Mouse (Mus musculus): ENCODE measurements around the gene Manba. TPM values are rescaled to one million over a fixed set of nuclear protein-coding genes. Genes with fewer than 3 reads are reported as not detected.

The Manba gene
- polyA plus RNA-seq, 1 experiment from 2014 or later, result 3.9 TPM

DNA sequence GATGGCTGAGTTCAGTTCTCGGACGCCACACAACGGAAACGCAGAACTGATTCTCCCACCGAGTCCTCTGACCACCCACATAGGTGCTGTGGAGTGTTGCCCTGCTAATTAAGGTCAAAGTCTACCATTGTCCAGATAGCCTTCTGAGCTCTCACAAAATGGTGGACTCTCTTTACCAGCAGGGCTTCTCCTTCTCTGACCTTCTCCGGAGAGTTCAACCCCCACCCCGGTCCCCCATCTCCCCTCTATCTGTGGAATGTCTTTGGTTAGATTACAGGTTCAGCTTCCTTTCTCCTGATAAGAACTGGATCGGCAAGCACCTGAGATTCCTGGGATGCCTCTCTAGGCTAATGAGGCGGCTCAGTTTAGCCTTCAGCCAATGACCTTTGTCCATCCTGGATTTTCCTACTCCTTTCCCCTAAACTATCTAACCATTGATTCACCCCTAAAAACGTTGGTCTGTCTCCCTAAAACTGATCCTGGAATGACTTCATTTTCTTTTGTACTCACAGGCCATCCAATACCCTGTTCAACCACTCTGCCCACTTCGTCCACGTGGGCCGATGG is 20.6 kb downstream of the Manba start:
- no peak overlapping the region for H3K4me2 ChIP-seq (ENCODE audit: low read depth, low read length)
- H3K36me3 ChIP-seq (replicated peaks; ENCODE audit: control insufficient read depth, insufficient read depth, low read depth, low read length), result no peaks in the 10 kb centered on the region
- ATAC-seq (replicated peaks; ENCODE audit: insufficient number of reproducible peaks, low FRiP score, low TSS enrichment, low read depth), result no peak
- H3K4me3 ChIP-seq (ENCODE audit: low read depth, low read length), result no peak overlapping the region
- H3K27ac ChIP-seq (replicated peaks; ENCODE audit: low read depth, low read length), result no peak overlapping the region
- no peak overlapping the region for H3K9ac ChIP-seq (replicated peaks; ENCODE audit: low read length)
- H3K4me1 ChIP-seq (ENCODE audit: control insufficient read depth, insufficient read depth, low read length), result no peaks in the 10 kb centered on the region
- no peak for DNase-seq (ENCODE audit: low spot score)
- H3K9me3 ChIP-seq (replicated peaks; ENCODE audit: control insufficient read depth, low read length), result no peaks in the 10 kb centered on the region
- no peaks in the 10 kb centered on the region for H3K27me3 ChIP-seq (ENCODE audit: control insufficient read depth, insufficient read depth, low read length)
- WGBS, result 86% methylated on average over 13 of the region's 13 CpGs

DNA sequence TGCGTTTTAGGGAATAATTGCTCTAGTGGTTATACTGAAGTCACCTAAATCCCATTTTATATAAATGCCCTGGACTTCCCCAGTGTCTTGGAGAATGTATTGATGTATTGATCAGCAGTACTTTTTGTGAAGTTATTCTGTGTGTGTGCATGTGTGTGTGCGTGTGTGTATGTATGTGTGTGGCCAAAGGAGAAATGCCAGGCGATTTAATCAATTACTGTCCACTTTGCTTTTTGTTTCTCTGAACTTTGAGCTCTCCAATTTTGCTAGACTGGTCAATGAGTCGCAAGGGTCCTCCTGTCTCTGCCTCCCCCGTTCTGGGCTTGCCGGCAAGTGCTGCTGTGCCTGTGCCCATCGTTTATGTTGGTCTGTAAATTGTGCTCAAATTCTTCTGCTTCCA is 22.1 kb downstream of the Manba start:
- no peaks in the 10 kb centered on the region; the same call in 1 of the 2 replicates for H3K36me3 ChIP-seq (replicated peaks; ENCODE audit: control insufficient read depth, insufficient read depth, low read depth, low read length)
- H3K4me1 ChIP-seq (ENCODE audit: control insufficient read depth, insufficient read depth, low read length), result no peaks in the 10 kb centered on the region
- H3K27me3 ChIP-seq (ENCODE audit: control insufficient read depth, insufficient read depth, low read length), result no peaks in the 10 kb centered on the region
- H3K9ac ChIP-seq (replicated peaks; ENCODE audit: low read length), result no peak overlapping the region
- WGBS, result 85% methylated on average over 7 of the region's 7 CpGs
- no peaks in the 10 kb centered on the region for H3K9me3 ChIP-seq (replicated peaks; ENCODE audit: control insufficient read depth, low read length)
- no peak overlapping the region for H3K4me2 ChIP-seq (ENCODE audit: low read depth, low read length)
- no peak overlapping the region for H3K27ac ChIP-seq (replicated peaks; ENCODE audit: low read depth, low read length)
- ATAC-seq (replicated peaks; ENCODE audit: insufficient number of reproducible peaks, low FRiP score, low TSS enrichment, low read depth), result no peak
- H3K4me3 ChIP-seq (ENCODE audit: low read depth, low read length), result no peak overlapping the region
- DNase-seq (ENCODE audit: low spot score), result no peak

DNA sequence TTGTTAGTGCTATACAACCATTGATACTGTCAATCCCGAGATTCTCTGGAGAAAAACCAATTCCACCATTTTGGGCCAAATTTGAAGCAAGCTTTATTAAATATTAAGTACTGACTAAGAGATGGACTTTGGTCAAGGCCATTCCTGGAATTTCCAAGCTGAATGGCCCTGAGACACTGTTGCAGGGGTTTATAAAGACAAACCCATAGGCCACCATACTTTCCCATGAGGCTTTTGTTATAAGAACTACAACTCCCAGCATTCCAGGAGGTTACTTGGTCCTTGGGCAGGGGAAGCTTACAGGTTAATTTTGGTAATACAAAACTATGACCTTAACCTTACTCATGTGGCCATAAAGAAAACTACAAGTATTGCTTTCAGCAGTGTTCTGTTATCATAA is 22.8 kb downstream of the Manba start:
- no peak overlapping the region for H3K4me2 ChIP-seq (ENCODE audit: low read depth, low read length)
- no peaks in the 10 kb centered on the region; the same call in 1 of the 2 replicates for H3K36me3 ChIP-seq (replicated peaks; ENCODE audit: control insufficient read depth, insufficient read depth, low read depth, low read length)
- H3K4me1 ChIP-seq (ENCODE audit: control insufficient read depth, insufficient read depth, low read length), result no peaks in the 10 kb centered on the region
- no peaks in the 10 kb centered on the region for H3K9me3 ChIP-seq (replicated peaks; ENCODE audit: control insufficient read depth, low read length)
- 82% methylated on average over 1 of the region's 1 CpGs for WGBS
- DNase-seq (ENCODE audit: low spot score) (no peak), ATAC-seq (replicated peaks; ENCODE audit: insufficient number of reproducible peaks, low FRiP score, low TSS enrichment, low read depth) (no peak)
- H3K27me3 ChIP-seq (ENCODE audit: control insufficient read depth, insufficient read depth, low read length), result no peaks in the 10 kb centered on the region
- no peak overlapping the region for H3K4me3 ChIP-seq (ENCODE audit: low read depth, low read length)
- H3K27ac ChIP-seq (replicated peaks; ENCODE audit: low read depth, low read length), result no peak overlapping the region
- H3K9ac ChIP-seq (replicated peaks; ENCODE audit: low read length), result no peak overlapping the region

DNA sequence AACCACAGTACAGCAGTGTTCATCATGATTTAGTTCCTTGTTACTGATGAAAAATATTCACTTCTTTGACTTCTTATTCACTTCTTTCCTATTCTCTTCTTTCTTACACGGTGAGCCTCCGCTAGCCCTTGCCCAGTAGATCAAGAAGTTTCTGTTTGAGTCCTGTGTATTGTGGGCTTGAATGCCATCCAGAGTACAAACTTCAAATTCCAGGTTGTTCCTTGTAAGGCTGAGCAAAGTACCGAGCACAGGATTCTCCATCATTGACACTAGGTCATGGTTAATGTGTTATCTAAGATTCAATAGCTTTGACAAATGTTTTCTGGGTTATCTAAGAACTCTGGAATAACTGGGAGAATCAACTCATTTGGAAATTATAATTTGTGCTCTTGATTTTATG is 25.0 kb downstream of the Manba start:
- Histone ChIP-seq H3K36me3 (replicated peaks; ENCODE audit: control insufficient read depth, insufficient read depth, low read depth, low read length) (no peaks in the 10 kb centered on the region; the same call in 1 of the 2 replicates), H3K4me2 (ENCODE audit: low read depth, low read length) (no peak overlapping the region), H3K9me3 (replicated peaks; ENCODE audit: control insufficient read depth, low read length) (no peaks in the 10 kb centered on the region), H3K27ac (replicated peaks; ENCODE audit: low read depth, low read length) (no peak overlapping the region), H3K4me3 (ENCODE audit: low read depth, low read length) (no peak overlapping the region), H3K27me3 (ENCODE audit: control insufficient read depth, insufficient read depth, low read length) (no peaks in the 10 kb centered on the region), H3K4me1 (ENCODE audit: control insufficient read depth, insufficient read depth, low read length) (no peaks in the 10 kb centered on the region), H3K9ac (replicated peaks; ENCODE audit: low read length) (no peak overlapping the region)
- DNase-seq (ENCODE audit: low spot score) (no peak), ATAC-seq (replicated peaks; ENCODE audit: insufficient number of reproducible peaks, low FRiP score, low TSS enrichment, low read depth) (no peak)
- WGBS, result 87% methylated on average over 3 of the region's 3 CpGs

DNA sequence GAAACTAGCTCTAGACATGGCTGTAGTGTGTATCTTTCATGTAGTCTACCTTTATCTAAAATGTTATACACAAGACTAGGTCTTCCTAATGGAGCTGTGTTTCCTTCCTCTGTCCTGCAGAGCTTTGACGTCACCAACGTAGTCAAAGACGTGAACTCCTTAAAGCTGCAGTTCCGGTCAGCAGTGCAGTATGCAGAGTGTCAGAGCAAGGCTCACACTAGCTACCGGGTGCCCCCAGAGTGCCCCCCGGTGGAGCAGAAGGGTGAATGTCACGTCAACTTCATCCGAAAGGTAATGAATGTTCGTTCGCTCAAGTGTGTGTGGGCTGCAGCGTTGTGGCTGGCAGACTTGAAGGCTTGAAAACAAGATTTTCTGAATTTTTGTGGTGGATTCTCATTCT is 26.3 kb downstream of the Manba start:
- no peaks in the 10 kb centered on the region for H3K27me3 ChIP-seq (ENCODE audit: control insufficient read depth, insufficient read depth, low read length)
- 50% methylated on average over 11 of the region's 11 CpGs for WGBS
- no peaks in the 10 kb centered on the region for H3K9me3 ChIP-seq (replicated peaks; ENCODE audit: control insufficient read depth, low read length)
- no peaks in the 10 kb centered on the region; the same call in 1 of the 2 replicates for H3K36me3 ChIP-seq (replicated peaks; ENCODE audit: control insufficient read depth, insufficient read depth, low read depth, low read length)
- no peaks in the 10 kb centered on the region for H3K4me1 ChIP-seq (ENCODE audit: control insufficient read depth, insufficient read depth, low read length)
- H3K4me3 ChIP-seq (ENCODE audit: low read depth, low read length), result no peak overlapping the region
- no peak overlapping the region for H3K9ac ChIP-seq (replicated peaks; ENCODE audit: low read length)
- DNase-seq (ENCODE audit: low spot score) (peak; percentile 15), ATAC-seq (replicated peaks; ENCODE audit: insufficient number of reproducible peaks, low FRiP score, low TSS enrichment, low read depth) (no peak)
- no peak overlapping the region for H3K4me2 ChIP-seq (ENCODE audit: low read depth, low read length)
- no peak overlapping the region for H3K27ac ChIP-seq (replicated peaks; ENCODE audit: low read depth, low read length)

DNA sequence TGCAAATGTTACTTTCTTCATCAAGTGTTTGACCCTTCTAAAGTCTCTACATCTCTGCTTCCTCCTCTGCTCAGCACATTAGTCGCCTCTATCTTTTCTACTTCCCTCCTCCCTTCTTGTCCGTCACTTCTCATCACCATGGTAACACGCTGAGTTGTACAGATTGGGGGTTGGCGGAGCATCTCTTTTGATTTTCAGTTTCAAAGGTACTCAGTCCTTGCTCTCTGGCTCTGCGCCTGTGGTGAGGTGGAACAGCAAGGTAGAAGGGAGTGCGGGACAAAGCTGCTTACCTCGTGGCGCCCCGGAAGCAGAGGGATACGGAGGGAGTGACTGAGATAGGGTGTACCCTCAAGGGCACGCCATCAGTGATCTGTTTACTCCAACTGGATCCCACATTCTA is 27.9 kb downstream of the Manba start:
- H3K27ac ChIP-seq (replicated peaks; ENCODE audit: low read depth, low read length), result no peak overlapping the region
- no peaks in the 10 kb centered on the region; the same call in 1 of the 2 replicates for H3K36me3 ChIP-seq (replicated peaks; ENCODE audit: control insufficient read depth, insufficient read depth, low read depth, low read length)
- ATAC-seq (replicated peaks; ENCODE audit: insufficient number of reproducible peaks, low FRiP score, low TSS enrichment, low read depth) (peak; percentile 41; the same call in 1 of the 2 replicates), DNase-seq (ENCODE audit: low spot score) (no peak)
- no peaks in the 10 kb centered on the region for H3K27me3 ChIP-seq (ENCODE audit: control insufficient read depth, insufficient read depth, low read length)
- no peak overlapping the region for H3K9ac ChIP-seq (replicated peaks; ENCODE audit: low read length)
- H3K4me2 ChIP-seq (ENCODE audit: low read depth, low read length), result no peak overlapping the region; the same call in 1 of the 2 replicates
- H3K4me3 ChIP-seq (ENCODE audit: low read depth, low read length), result no peak overlapping the region
- H3K4me1 ChIP-seq (ENCODE audit: control insufficient read depth, insufficient read depth, low read length), result no peaks in the 10 kb centered on the region
- WGBS, result 45% methylated on average over 11 of the region's 11 CpGs
- no peaks in the 10 kb centered on the region for H3K9me3 ChIP-seq (replicated peaks; ENCODE audit: control insufficient read depth, low read length)

DNA sequence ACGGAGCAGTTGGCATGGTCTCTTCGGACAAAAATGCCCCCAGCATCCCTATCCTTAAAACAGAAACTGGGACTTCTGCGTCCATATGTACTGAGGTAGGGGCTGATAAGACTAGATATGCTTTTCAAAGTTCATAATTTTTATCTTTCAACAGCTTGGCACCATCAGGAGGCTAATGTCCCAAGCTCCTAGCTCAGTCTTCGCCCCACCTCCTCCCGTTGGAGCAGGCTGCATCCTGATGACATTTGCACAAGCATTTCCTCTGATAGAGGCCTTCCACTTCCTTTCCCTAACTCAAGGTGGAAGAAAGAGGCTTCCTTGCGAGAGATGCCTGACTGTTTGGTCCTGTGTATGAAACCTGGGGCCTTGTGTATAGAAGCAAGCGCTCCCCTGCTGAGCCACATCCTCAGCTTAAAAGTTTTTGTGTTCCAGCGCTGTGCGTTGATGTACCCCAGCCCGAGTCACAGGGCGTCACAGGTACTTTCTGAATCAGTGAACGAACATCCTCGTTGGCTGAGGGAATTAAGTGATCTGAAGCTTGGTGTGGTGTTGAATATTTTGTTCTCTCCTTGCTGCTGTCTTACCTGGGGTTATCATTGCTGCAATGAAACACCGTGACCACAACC is 28.5 kb downstream of the Manba start:
- Histone ChIP-seq H3K27ac (replicated peaks; ENCODE audit: low read depth, low read length) (no peak overlapping the region), H3K4me1 (ENCODE audit: control insufficient read depth, insufficient read depth, low read length) (no peaks in the 10 kb centered on the region), H3K27me3 (ENCODE audit: control insufficient read depth, insufficient read depth, low read length) (no peaks in the 10 kb centered on the region), H3K9ac (replicated peaks; ENCODE audit: low read length) (no peak overlapping the region), H3K4me3 (ENCODE audit: low read depth, low read length) (no peak overlapping the region), H3K4me2 (ENCODE audit: low read depth, low read length) (no peak overlapping the region), H3K36me3 (replicated peaks; ENCODE audit: control insufficient read depth, insufficient read depth, low read depth, low read length) (no peaks in the 10 kb centered on the region; the same call in 1 of the 2 replicates), H3K9me3 (replicated peaks; ENCODE audit: control insufficient read depth, low read length) (no peaks in the 10 kb centered on the region)
- ATAC-seq (replicated peaks; ENCODE audit: insufficient number of reproducible peaks, low FRiP score, low TSS enrichment, low read depth), result no peak
- no peak for DNase-seq (ENCODE audit: low spot score)
- 81% methylated on average over 14 of the region's 14 CpGs for WGBS

DNA sequence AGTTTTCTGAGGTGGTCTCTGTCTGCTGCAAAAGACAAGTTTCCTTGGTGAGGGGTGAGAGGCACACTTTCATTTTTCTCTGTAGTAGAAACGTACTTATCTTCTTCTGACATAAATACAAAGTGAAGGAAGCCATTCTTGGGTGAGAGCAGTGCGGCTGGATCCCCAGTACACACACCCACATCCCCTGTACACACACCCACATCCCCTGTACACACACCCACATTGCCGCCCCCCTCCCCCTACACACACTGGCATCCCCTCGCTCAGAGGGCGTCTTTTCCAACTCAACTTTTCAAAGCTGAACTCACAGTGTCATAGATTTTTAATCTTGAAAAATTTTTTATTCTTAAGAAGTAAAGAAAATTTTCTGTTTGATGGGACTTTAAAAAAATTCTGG is 29.8 kb downstream of the Manba start:
- 89% methylated on average over 5 of the region's 5 CpGs for WGBS
- no peak for ATAC-seq (replicated peaks; ENCODE audit: insufficient number of reproducible peaks, low FRiP score, low TSS enrichment, low read depth)
- H3K27ac ChIP-seq (replicated peaks; ENCODE audit: low read depth, low read length), result no peak overlapping the region

More for the DNA sequence above, 29.8 kb downstream of the Manba start:
- H3K4me3 ChIP-seq (ENCODE audit: low read depth, low read length), result no peak overlapping the region
- H3K4me2 ChIP-seq (ENCODE audit: low read depth, low read length), result no peak overlapping the region
- H3K9ac ChIP-seq (replicated peaks; ENCODE audit: low read length), result no peak overlapping the region
- H3K4me1 ChIP-seq (ENCODE audit: control insufficient read depth, insufficient read depth, low read length), result no peaks in the 10 kb centered on the region
- DNase-seq (ENCODE audit: low spot score), result no peak
- no peaks in the 10 kb centered on the region; the same call in 1 of the 2 replicates for H3K36me3 ChIP-seq (replicated peaks; ENCODE audit: control insufficient read depth, insufficient read depth, low read depth, low read length)
- no peaks in the 10 kb centered on the region for H3K9me3 ChIP-seq (replicated peaks; ENCODE audit: control insufficient read depth, low read length)
- no peaks in the 10 kb centered on the region for H3K27me3 ChIP-seq (ENCODE audit: control insufficient read depth, insufficient read depth, low read length)

Data from embryonic facial prominence, embryonic 11.5 days (tissue).